Mouse (Mus musculus) forebrain, embryonic 15.5 days (tissue): ENCODE results near the gene Dusp13. TPM values are rescaled to one million over a fixed set of nuclear protein-coding genes. Genes with fewer than 3 reads are reported as not detected.
A peak's percentile ranks its signal among the peaks of the same experiment; 100 is the strongest.

ENCODE experiments used
- ATAC-seq: fragments of 200-750 bp; cut with Nextera tagmentation; replicated peaks from 2 replicates; pipeline ENCODE4 v1.8.0; 2017; ENCODE audit warnings: mild to moderate bottlenecking, moderate TSS enrichment, moderate library complexity
- H3K27ac ChIP-seq: fragments of 300-500 bp; sonication (generic); replicated peaks from 2 replicates; pipeline ENCODE4 v1.5.1; 2015; ENCODE audit warnings: mild to moderate bottlenecking, inconsistent platforms
- H3K27me3 ChIP-seq: fragments of 300-500 bp; sonication (generic); 2 replicates; pipeline ENCODE4 v1.6.1; 2015; ENCODE audit warnings: inconsistent platforms
- H3K36me3 ChIP-seq: fragments of 300-500 bp; sonication (generic); 2 replicates; pipeline ENCODE4 v1.6.1; 2015; ENCODE audit warnings: mild to moderate bottlenecking, inconsistent platforms
- H3K4me1 ChIP-seq: fragments of 300-500 bp; sonication (generic); 2 replicates; pipeline ENCODE4 v1.6.1; 2015; ENCODE audit warnings: inconsistent platforms
- H3K4me2 ChIP-seq: fragments of 300-500 bp; sonication (generic); replicated peaks from 2 replicates; pipeline ENCODE4 v1.6.1; 2015; ENCODE audit warnings: mild to moderate bottlenecking, inconsistent platforms
- H3K4me3 ChIP-seq: fragments of 300-500 bp; sonication (generic); 2 replicates; pipeline ENCODE4 v1.5.1; 2015; ENCODE audit warnings: mild to moderate bottlenecking, inconsistent platforms
- H3K9ac ChIP-seq: fragments of 300-500 bp; sonication (generic); replicated peaks from 2 replicates; pipeline ENCODE4 v1.6.1; 2015; ENCODE audit warnings: mild to moderate bottlenecking, inconsistent platforms
- H3K9me3 ChIP-seq: fragments of 300-500 bp; sonication (generic); 2 replicates; pipeline ENCODE4 v1.6.1; 2016; ENCODE audit warnings: inconsistent platforms
- WGBS: fragments of 180-500 bp; shearing (Covaris S2); methylation state at CpG from one replicate; pipeline ENCODE4 v1.1.7; 2015; ENCODE audit warnings: mixed read lengths; 5-methylcytosine and 5-hydroxymethylcytosine counted together
- polyA plus RNA-seq: library from polyadenylated mRNA; unstranded; fragments of >200 nt; fragmentation: Nextera tagmentation; extraction: Ambion mirVana; gene quantifications from 2 replicates; pipeline ENCODE4 v1.2.1, GENCODE M21; 2015

Gene Dusp13
- polyA plus RNA-seq, 1 experiment from 2014 or later = not detected

- H3K27ac ChIP-seq = no peak overlapping the region
- no peaks in the 10 kb centered on the region for H3K27me3 ChIP-seq
- H3K36me3 ChIP-seq = no peaks in the 10 kb centered on the region
- no peaks in the 10 kb centered on the region for H3K9me3 ChIP-seq
- 0 out of 2 replicates have a peak, but pooled peaks have one; percentile 38 for ATAC-seq
- no peak overlapping the region for H3K9ac ChIP-seq
- peaks cover 8% of the 10 kb centered on the region for H3K4me1 ChIP-seq
- 39% methylated on average over 17 of the region's 17 CpGs for WGBS
- H3K4me3 ChIP-seq = no peak overlapping the region
- H3K4me2 ChIP-seq = no peak overlapping the region
Observed at GRCm38 (mm10) chr14:21719646-21720383, 31.2 kb downstream of the Dusp13 start.

GRCm38 (mm10) chr14:21714486-21714885 lies 36.5 kb downstream of the Dusp13 start, which contains the start of gene Dupd1:
TSS of gene Dupd1 (minus strand) at chr14:21714576.
- no peak within 1 kb of the TSS for H3K9ac ChIP-seq
- H3K4me2 ChIP-seq = no peak within 1 kb of the TSS
- no peak within 1 kb of the TSS for H3K27ac ChIP-seq
- H3K27me3 ChIP-seq = no peaks in the 10 kb centered on the region
- no peaks in the 10 kb centered on the region for H3K9me3 ChIP-seq
- H3K4me3 ChIP-seq = no peak within 1 kb of the TSS
- 77% methylated on average over 5 of the region's 5 CpGs for WGBS
- ATAC-seq = no peak
- H3K36me3 ChIP-seq = no peaks in the 10 kb centered on the region
- peaks cover 2% of the 10 kb centered on the region for H3K4me1 ChIP-seq

- ATAC-seq = no peak
- no peak overlapping the region for H3K4me2 ChIP-seq
- no peak overlapping the region for H3K9ac ChIP-seq
- no peak overlapping the region for H3K27ac ChIP-seq
- peaks cover 11% of the 10 kb centered on the region for H3K4me1 ChIP-seq
- H3K27me3 ChIP-seq = no peaks in the 10 kb centered on the region
- H3K9me3 ChIP-seq = no peaks in the 10 kb centered on the region
- 87% methylated on average over 2 of the region's 2 CpGs for WGBS
- no peak overlapping the region for H3K4me3 ChIP-seq
- no peaks in the 10 kb centered on the region for H3K36me3 ChIP-seq
Observed at GRCm38 (mm10) chr14:21711231-21711630, 39.8 kb downstream of the Dusp13 start.

- Histone ChIP-seq H3K27ac (no peak overlapping the region), H3K9me3 (no peaks in the 10 kb centered on the region), H3K4me1 (peaks cover 13% of the 10 kb centered on the region), H3K4me2 (no peak overlapping the region), H3K27me3 (no peaks in the 10 kb centered on the region), H3K9ac (no peak overlapping the region), H3K36me3 (no peaks in the 10 kb centered on the region), H3K4me3 (no peak overlapping the region)
- WGBS = 81% methylated on average over 2 of the region's 2 CpGs
- no peak for ATAC-seq
Observed at GRCm38 (mm10) chr14:21709545-21709944, 41.4 kb downstream of the Dusp13 start.

- Histone ChIP-seq H3K4me1 (peaks cover 13% of the 10 kb centered on the region), H3K9me3 (no peaks in the 10 kb centered on the region), H3K4me3 (no peak overlapping the region), H3K27ac (peak overlapping the region; percentile 88), H3K27me3 (no peaks in the 10 kb centered on the region), H3K4me2 (no peak overlapping the region), H3K36me3 (no peaks in the 10 kb centered on the region), H3K9ac (no peak overlapping the region)
- WGBS = 40% methylated on average over 12 of the region's 12 CpGs
- peak; percentile 71 for ATAC-seq
Observed at GRCm38 (mm10) chr14:21706759-21707571, 44.0 kb downstream of the Dusp13 start.

- Histone ChIP-seq H3K4me3 (no peak overlapping the region), H3K9me3 (no peaks in the 10 kb centered on the region), H3K4me2 (no peak overlapping the region), H3K9ac (no peak overlapping the region), H3K27ac (no peak overlapping the region), H3K27me3 (no peaks in the 10 kb centered on the region), H3K36me3 (no peaks in the 10 kb centered on the region), H3K4me1 (peaks cover 13% of the 10 kb centered on the region)
- 84% methylated on average over 2 of the region's 2 CpGs for whole genome bisulfite sequencing
- ATAC-seq = no peak
Observed at GRCm38 (mm10) chr14:21705462-21705861, 45.5 kb downstream of the Dusp13 start.

- WGBS = 83% methylated on average over 5 of the region's 5 CpGs
- H3K4me3 ChIP-seq = no peak overlapping the region
- H3K27me3 ChIP-seq = no peaks in the 10 kb centered on the region
- no peak overlapping the region for H3K27ac ChIP-seq
- no peak overlapping the region for H3K4me2 ChIP-seq
- no peaks in the 10 kb centered on the region for H3K9me3 ChIP-seq
- peaks cover 13% of the 10 kb centered on the region for H3K4me1 ChIP-seq
- no peak overlapping the region for H3K9ac ChIP-seq
- no peaks in the 10 kb centered on the region for H3K36me3 ChIP-seq
- no peak for ATAC-seq
Observed at GRCm38 (mm10) chr14:21703255-21703654, 47.7 kb downstream of the Dusp13 start.

GRCm38 (mm10) chr14:21702691-21703090 lies 48.3 kb downstream of the Dusp13 start:
- no peak overlapping the region for H3K4me3 ChIP-seq
- peaks cover 13% of the 10 kb centered on the region for H3K4me1 ChIP-seq
- ATAC-seq = no peak
- WGBS = 88% methylated on average over 8 of the region's 8 CpGs
- H3K9me3 ChIP-seq = no peaks in the 10 kb centered on the region
- H3K9ac ChIP-seq = no peak overlapping the region
- no peaks in the 10 kb centered on the region for H3K27me3 ChIP-seq
- no peak overlapping the region for H3K27ac ChIP-seq
- no peak overlapping the region for H3K4me2 ChIP-seq
- no peaks in the 10 kb centered on the region for H3K36me3 ChIP-seq

GRCm38 (mm10) chr14:21696186-21696830 lies 54.7 kb downstream of the Dusp13 start:
- Histone ChIP-seq H3K27me3 (no peaks in the 10 kb centered on the region), H3K4me1 (no peaks in the 10 kb centered on the region), H3K36me3 (no peaks in the 10 kb centered on the region), H3K4me2 (no peak overlapping the region), H3K27ac (no peak overlapping the region), H3K9ac (no peak overlapping the region), H3K9me3 (no peaks in the 10 kb centered on the region; the same call in 1 of the 2 replicates), H3K4me3 (no peak overlapping the region)
- ATAC-seq = no peak
- WGBS = 81% methylated on average over 7 of the region's 7 CpGs

GRCm38 (mm10) chr14:21695020-21695419 lies 56.0 kb downstream of the Dusp13 start:
- no peaks in the 10 kb centered on the region for H3K4me1 ChIP-seq
- no peaks in the 10 kb centered on the region; the same call in 1 of the 2 replicates for H3K9me3 ChIP-seq
- 85% methylated on average over 6 of the region's 6 CpGs for WGBS
- no peaks in the 10 kb centered on the region for H3K27me3 ChIP-seq
- no peak overlapping the region for H3K27ac ChIP-seq
- no peak for ATAC-seq
- H3K9ac ChIP-seq = no peak overlapping the region
- H3K36me3 ChIP-seq = no peaks in the 10 kb centered on the region
- no peak overlapping the region for H3K4me3 ChIP-seq
- no peak overlapping the region for H3K4me2 ChIP-seq

- Histone ChIP-seq H3K4me1 (peaks cover 9% of the 10 kb centered on the region), H3K4me2 (no peak overlapping the region), H3K9ac (no peak overlapping the region), H3K9me3 (no peaks in the 10 kb centered on the region; the same call in 1 of the 2 replicates), H3K27ac (no peak overlapping the region), H3K36me3 (no peaks in the 10 kb centered on the region), H3K4me3 (no peak overlapping the region), H3K27me3 (no peaks in the 10 kb centered on the region)
- no peak for ATAC-seq
- 88% methylated on average over 3 of the region's 3 CpGs for WGBS
Observed at GRCm38 (mm10) chr14:21691070-21691469, 59.9 kb downstream of the Dusp13 start.
